Mouse (Mus musculus) layer of hippocampus, adult 9-10 months (tissue): Measurements from ENCODE around the gene Calm2.

Source experiments
- DNase-seq: peaks from one replicate; pipeline ENCODE4 v3.0.0; 2022; ENCODE audit warnings: low spot score

The Calm2 gene

GRCm38 (mm10) chr17:87446767-87447611 is at the start of gene Calm2:
Gene Calm2 (minus strand): TSS chr17:87446935.
- peak; percentile 98 for DNase-seq

- no peak for DNase-seq
Observed at GRCm38 (mm10) chr17:87495504-87495903, 48.8 kb upstream of the Calm2 start.

- no peak for DNase-seq
Observed at GRCm38 (mm10) chr17:87494310-87494709, 47.6 kb upstream of the Calm2 start.

GRCm38 (mm10) chr17:87492286-87492685 is 45.6 kb upstream of the Calm2 start:
- no peak for DNase-seq

DNA sequence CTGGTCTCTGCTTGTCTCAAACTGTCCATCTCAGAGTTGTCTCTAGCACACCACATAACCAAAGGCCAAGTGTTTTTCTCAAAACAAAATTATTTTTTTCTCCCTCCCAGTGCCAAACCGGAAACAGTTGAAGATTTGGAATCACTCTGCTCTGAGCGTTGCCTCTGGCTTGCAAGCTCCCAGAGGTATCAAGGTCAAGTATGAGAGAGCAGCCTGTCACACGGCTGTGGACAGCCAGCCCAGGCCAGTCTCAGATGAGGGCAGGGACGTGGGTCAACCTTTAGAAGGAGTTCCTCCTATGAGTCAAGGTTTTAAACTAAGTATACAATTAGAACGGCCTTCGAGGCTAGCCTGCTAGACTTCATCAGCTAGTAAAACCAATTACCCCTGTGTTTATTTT is 43.6 kb upstream of the Calm2 start:
- no peak for DNase-seq

DNA sequence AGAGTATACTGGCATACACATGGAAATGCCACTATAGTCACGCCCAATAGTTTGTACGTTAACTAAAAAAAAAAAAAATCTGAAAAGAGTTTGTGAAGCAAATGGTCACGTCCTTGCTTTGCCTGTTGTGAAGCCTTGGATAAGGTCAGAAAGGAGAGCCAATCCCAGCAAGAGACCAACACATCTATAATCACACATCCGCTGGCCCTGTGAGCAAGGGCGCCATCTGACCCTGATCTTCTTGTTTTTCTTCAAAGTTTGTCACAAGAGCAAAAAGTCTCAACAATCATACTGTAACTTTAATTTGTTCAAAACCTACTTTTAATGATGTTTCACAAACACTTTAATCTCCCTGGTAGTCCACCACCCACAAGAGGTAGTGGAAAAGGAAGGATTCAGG is 39.0 kb upstream of the Calm2 start:
- no peak for DNase-seq

DNA sequence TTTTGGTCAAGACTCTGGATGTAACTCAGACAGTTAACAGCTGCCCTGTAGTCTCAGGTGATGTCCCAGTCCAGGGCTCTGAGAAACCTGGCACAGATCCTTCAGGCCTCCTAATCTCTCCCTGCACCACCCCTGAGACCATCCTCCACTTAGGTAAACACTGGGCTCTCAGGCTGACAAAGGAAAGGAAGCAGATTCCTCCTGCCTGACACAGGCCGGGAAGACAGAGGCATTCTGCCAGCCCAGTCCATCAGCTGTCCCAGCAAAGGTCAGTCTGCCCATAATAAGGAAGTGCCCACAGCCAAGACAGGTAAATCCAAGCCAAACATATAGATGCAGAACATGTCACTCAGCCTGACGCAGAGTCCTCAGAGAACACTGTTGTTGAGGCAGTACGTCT is 36.1 kb upstream of the Calm2 start:
- no peak for DNase-seq

GRCm38 (mm10) chr17:87478569-87478968 is 31.8 kb upstream of the Calm2 start:
- no peak for DNase-seq

GRCm38 (mm10) chr17:87477611-87478010 is 30.9 kb upstream of the Calm2 start:
- no peak for DNase-seq

DNA sequence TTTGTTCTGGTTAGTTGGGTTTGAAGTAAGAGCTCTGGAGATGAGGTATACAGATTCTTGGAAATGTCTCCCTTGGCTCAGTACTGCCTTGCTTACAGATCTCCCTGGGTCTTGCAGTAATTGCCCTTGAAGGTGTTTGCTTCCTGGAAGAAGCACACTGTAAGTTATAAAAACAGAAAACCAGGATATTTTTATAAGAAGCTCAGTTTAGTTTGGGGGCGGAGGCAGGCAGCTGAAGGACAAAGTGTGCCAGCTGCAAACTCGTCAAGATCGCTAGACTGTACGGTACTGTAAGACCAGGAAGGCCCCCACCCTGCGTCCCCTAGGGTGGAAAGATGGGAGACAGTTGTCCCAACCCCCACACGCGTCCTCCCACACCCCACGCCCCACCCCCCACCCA is 28.6 kb upstream of the Calm2 start:
- DNase-seq: no peak

DNA sequence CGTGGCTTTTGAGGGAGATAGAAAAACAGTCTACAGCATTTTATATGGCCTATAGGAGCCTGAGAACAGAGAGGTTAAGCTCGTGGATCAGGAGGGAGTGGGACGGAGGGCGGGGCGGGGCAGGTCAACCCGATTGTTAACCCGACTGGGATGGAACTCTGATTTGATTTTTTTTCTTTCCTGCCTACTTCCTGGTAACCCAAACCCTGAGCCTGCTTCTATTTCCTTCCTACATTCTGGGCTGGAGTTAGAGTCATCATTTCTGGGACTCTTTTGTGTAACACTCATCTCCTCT is 27.7 kb upstream of the Calm2 start:
- no peak for DNase-seq

- no peak for DNase-seq
Observed at GRCm38 (mm10) chr17:87473736-87474500, 27.2 kb upstream of the Calm2 start.

- no peak for DNase-seq
Observed at GRCm38 (mm10) chr17:87473441-87473735, 26.7 kb upstream of the Calm2 start.

- no peak for DNase-seq
Observed at GRCm38 (mm10) chr17:87472879-87473278, 26.1 kb upstream of the Calm2 start.

DNA sequence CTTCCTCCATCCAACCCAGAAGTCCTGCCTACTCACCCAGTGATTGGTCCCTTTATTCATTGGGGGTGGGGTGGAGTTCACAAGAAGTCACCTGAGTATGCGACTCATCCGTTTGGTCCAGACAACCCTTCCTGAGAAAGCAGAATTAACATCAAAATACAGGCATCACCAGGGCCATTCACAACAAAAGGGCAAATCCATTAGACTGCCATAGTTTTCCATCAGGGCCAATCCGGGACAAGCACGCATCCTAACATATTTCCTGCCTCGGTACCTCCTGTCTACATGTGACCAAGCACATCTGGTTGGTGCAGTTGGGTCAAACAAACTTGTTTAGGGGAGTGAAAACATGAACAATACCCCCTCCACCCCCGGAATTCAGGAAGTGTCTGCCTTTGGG is 24.9 kb upstream of the Calm2 start:
- no peak for DNase-seq

DNA sequence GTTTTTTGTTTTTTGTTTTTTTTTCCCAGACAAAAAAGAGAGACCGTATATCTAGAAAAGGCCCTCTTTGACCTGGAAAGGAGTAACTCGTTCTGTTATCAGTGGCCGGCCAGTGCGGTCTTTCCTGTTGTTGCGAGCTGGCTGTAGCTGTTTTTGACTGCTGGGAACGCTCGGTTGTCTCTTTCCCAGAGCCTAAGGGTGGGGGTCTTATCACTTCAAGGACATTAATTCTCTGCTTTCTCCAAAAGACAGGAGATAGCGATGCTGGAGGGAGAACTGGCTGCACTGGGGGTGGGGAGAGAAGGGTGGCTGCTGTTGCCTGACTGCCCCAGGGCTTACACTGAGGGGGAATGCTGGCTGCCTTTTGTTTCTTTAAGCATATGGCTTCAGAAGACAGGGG is 24.1 kb upstream of the Calm2 start:
- no peak for DNase-seq

DNA sequence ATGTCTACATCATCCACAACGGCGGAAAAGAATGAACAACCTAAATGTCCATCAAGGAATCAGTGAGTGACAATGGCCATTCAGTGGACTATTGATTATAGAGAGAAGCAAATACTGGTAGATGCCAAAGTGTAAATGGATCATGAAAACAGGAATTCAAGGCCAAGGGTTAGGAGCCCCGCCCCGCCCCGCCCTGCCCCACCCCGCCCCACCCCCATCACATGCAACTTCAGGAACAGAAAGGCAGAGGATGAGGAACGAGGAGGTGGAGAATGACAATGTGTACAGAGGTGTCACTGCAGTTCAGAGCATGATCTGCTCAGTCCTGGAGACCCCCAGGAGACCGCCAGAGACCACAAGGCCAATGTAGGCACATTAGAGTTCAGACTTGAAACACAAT is 23.5 kb upstream of the Calm2 start:
- DNase-seq: no peak

- DNase-seq: no peak
Observed at GRCm38 (mm10) chr17:87469428-87469827, 22.7 kb upstream of the Calm2 start.

DNA sequence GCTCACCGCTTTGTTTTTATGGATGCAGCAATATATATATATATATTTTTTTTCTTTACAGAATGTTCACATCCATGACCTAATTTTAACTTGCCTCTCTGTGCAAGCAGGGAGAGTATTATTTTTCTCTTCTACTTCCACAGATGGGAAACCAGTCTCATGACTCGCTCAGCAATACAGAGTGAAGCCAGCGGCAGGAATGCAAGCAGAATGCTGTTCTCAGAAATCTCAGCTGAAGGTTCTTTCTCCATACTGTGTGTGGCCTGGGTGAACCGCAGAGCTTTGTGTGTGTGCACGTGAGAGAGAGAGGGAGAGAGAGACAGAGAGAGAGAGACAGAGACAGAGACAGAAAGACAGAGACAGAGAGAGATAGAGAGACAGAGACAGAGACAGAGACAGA is 21.9 kb upstream of the Calm2 start:
- DNase-seq: no peak

GRCm38 (mm10) chr17:87461499-87461896 is 14.8 kb upstream of the Calm2 start:
- DNase-seq: no peak

GRCm38 (mm10) chr17:87460669-87461498 is 14.1 kb upstream of the Calm2 start:
- DNase-seq: no peak

DNA sequence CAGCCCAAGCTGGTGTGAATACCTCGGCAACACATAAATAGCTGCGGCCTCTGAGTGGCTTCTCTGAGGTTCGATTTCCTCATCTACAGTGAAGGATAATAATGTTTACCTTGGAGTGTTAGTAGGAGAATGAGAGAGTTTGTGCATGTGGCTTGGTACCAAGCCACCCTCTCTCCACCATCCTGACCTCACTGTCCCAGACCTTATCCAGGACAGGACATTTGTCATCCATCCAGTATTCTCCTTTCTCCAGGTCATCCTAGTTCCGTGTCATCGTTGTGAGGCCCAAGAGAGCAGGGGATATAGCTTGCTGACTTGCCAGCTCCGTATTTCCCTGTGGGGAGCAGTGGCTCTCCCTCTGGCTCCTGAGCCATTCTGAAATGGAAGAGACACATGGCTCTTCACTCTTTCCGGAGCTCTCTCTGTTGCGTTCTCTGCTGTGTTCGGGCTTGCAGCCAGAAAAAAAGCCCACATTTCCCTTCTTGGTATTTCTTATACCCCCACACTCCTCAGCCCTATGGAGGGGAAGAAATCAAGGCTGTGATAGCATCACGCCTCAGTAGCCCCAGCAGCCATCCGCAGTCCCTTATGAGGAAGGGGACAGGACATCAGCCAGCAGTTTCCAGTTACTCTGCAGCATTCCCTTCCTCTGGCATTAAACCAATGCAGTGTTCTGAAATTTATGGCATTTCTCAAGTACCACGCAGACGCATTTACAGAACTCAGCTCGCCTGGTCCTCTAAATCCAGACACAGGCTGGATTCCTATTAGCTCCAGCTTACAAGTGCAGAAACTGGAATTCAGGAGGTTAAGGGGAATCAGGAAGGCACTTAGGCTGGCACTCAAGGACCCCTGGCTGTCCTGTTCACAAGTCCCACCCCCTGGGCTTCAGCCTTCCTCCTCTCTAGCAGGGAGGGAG is 13.3 kb upstream of the Calm2 start:
- DNase-seq: no peak
